11 mouse cellular contexts compared by ENCODE assay signal in the genomic region with DNA sequence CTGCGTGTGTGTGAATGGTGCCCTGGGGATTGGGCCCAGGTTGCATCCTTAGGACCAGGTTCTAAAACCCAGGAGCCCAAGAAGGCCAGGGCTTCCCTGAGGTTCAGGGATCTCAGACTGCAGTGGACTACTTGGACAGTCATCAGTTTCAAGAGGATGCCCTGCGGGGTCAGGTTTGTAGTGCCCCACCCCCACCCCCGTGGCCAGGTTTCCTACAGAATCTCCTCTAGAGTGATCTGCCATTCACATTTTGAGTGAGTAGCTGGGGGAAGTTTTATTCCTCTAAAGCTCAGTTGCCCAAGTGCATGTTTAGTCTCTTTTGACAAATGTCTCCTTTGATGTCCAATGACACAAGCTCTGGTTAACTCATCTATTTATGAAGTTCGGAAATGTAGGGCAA.
"Had no signal": no experiment of that assay in that cellular context is flagged by ENCODE, and none has a peak within 500 bp of the region (broad histone marks: within the 10 kb centered on the region; RNA-seq: fewer than 3 reads in every experiment).

No protein-coding gene starts in this region.

- H3K27ac ChIP-seq: layer of hippocampus, adult 2 months; limb, embryonic 10.5 days; limb, embryonic 13.5 days; liver, embryonic 14.5 days; macrophage had no signal

- H3K36me3 ChIP-seq: limb, embryonic 10.5 days; limb, embryonic 13.5 days had no signal

- DNase-seq: layer of hippocampus, adult 9-11 months; liver, postnatal 0 days; midbrain, embryonic 14.5 days; thymus, adult 18-20 months; thymus, postnatal 36 days had no signal

- H3K9ac ChIP-seq: limb, embryonic 13.5 days; liver, embryonic 14.5 days; liver, postnatal 0 days; lung, embryonic 14.5 days had no signal

- H3K4me3 ChIP-seq: layer of hippocampus, adult 2 months; limb, embryonic 10.5 days; limb, embryonic 13.5 days had no signal
